Mouse (Mus musculus): ENCODE measurements around the gene Chn2. TPM values are rescaled to one million over a fixed set of nuclear protein-coding genes. Genes with fewer than 3 reads are reported as not detected.

Chn2 gene
- polyA plus RNA-seq, 1 experiment: not detected

DNA sequence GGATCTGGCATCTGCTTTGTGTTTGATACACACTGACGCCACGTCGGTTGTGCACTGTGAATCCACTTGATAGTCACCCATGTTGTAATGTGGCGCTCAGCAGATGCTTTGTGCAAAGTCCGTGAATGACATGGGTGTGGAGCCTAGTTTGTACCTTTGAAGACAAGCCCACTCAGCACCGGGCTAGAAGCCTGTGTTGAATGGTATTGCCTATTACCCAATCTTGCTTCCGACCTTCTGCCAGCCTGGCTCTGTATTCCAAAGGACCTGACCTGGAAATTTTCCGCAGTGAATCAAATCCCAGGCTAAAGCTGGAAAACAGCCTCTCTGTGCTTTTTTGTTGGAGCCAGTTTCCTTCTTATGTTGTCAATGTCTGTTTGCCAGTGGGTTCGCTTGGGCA is 197.1 kb downstream of the Chn2 start:
- no peaks in the 10 kb centered on the region for H3K4me1 ChIP-seq (ENCODE audit: control insufficient read depth)
- peaks cover 3% of the 10 kb centered on the region for H3K9me3 ChIP-seq (ENCODE audit: control insufficient read depth, low read length)
- no peak overlapping the region for H3K4me3 ChIP-seq (replicated peaks)
- no peak for TF ChIP-seq GATA1 (IDR thresholded peaks at IDR 0.05; ENCODE audit: low read length)
- no peaks in the 10 kb centered on the region for H3K27me3 ChIP-seq (ENCODE audit: control insufficient read depth)
- H3K36me3 ChIP-seq (ENCODE audit: control insufficient read depth): no peaks in the 10 kb centered on the region

DNA sequence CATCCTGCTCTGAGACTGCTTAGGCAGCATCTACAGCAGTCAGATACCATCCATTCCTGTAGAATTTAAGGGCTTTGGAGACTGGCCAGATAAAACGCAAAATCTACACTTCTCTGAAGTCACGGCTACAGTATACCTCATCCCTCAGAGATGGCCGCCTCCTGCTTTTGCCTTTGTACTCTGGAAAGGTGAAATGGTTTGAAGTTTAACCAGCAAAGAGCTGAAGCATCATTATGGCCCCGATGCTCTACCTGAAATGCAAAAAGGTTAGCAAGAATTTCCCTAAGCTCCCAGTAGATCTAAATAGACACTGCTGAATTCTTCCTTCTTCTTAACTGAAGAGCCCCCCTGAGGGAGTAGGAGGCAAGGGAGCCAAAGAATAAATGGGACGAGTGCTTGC is 202.4 kb downstream of the Chn2 start:
- no peaks in the 10 kb centered on the region for H3K27me3 ChIP-seq (ENCODE audit: control insufficient read depth)
- H3K4me1 ChIP-seq (ENCODE audit: control insufficient read depth): no peaks in the 10 kb centered on the region
- peaks cover 3% of the 10 kb centered on the region; the same call in 1 of the 2 replicates for H3K9me3 ChIP-seq (ENCODE audit: control insufficient read depth, low read length)
- no peaks in the 10 kb centered on the region for H3K36me3 ChIP-seq (ENCODE audit: control insufficient read depth)
- H3K4me3 ChIP-seq (replicated peaks): no peak overlapping the region
- TF ChIP-seq TAL1 (IDR thresholded peaks at IDR 0.05; ENCODE audit: low read length): no peak
- TF ChIP-seq GATA1 (IDR thresholded peaks at IDR 0.05; ENCODE audit: low read length): no peak

GRCm38 (mm10) chr6:54242286-54242685 is 202.9 kb downstream of the Chn2 start:
- Histone ChIP-seq H3K27me3 (ENCODE audit: control insufficient read depth) (no peaks in the 10 kb centered on the region), H3K4me1 (ENCODE audit: control insufficient read depth) (no peaks in the 10 kb centered on the region), H3K36me3 (ENCODE audit: control insufficient read depth) (no peaks in the 10 kb centered on the region), H3K9me3 (ENCODE audit: control insufficient read depth, low read length) (peaks cover 3% of the 10 kb centered on the region; the same call in 1 of the 2 replicates), H3K4me3 (replicated peaks) (no peak overlapping the region)
- TF ChIP-seq TAL1 (IDR thresholded peaks at IDR 0.05; ENCODE audit: low read length): no peak
- no peak for TF ChIP-seq GATA1 (IDR thresholded peaks at IDR 0.05; ENCODE audit: low read length)

GRCm38 (mm10) chr6:54248354-54249252 is 209.2 kb downstream of the Chn2 start:
- no peaks in the 10 kb centered on the region for H3K27me3 ChIP-seq (ENCODE audit: control insufficient read depth)
- H3K4me3 ChIP-seq (replicated peaks): no peak overlapping the region
- TF ChIP-seq GATA1 (IDR thresholded peaks at IDR 0.05; ENCODE audit: low read length): no peak
- TF ChIP-seq TAL1 (IDR thresholded peaks at IDR 0.05; ENCODE audit: low read length): no peak
- no peaks in the 10 kb centered on the region for H3K9me3 ChIP-seq (ENCODE audit: control insufficient read depth, low read length)
- no peaks in the 10 kb centered on the region for H3K4me1 ChIP-seq (ENCODE audit: control insufficient read depth)
- no peaks in the 10 kb centered on the region for H3K36me3 ChIP-seq (ENCODE audit: control insufficient read depth)

- Histone ChIP-seq H3K4me1 (ENCODE audit: control insufficient read depth) (no peaks in the 10 kb centered on the region), H3K4me3 (replicated peaks) (no peak overlapping the region), H3K27me3 (ENCODE audit: control insufficient read depth) (no peaks in the 10 kb centered on the region), H3K9me3 (ENCODE audit: control insufficient read depth, low read length) (no peaks in the 10 kb centered on the region), H3K36me3 (ENCODE audit: control insufficient read depth) (no peaks in the 10 kb centered on the region)
- TF ChIP-seq GATA1 (IDR thresholded peaks at IDR 0.05; ENCODE audit: low read length) (no peak), TAL1 (IDR thresholded peaks at IDR 0.05; ENCODE audit: low read length) (no peak)
Measured at GRCm38 (mm10) chr6:54251401-54252191, 212.2 kb downstream of the Chn2 start.

DNA sequence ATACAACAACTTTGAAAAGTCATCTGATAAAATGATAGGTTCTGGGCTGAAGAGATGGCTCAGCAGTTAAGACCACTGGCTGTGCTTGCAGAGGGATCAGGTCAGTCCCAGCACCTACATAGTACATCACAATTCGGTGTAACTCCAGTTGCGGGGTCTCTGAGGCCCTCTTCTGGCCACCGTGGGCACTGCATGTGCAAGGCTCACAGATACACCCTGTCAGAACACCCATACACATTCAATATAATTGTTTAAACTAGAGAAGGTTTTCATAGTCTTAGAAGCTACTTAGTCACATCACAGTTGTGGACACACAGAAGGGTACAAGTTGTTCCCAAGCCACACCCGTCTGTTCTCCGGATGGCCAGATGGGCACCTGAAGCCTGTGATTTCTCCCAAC is 213.9 kb downstream of the Chn2 start:
- Histone ChIP-seq H3K4me3 (replicated peaks) (no peak overlapping the region), H3K4me1 (ENCODE audit: control insufficient read depth) (no peaks in the 10 kb centered on the region), H3K36me3 (ENCODE audit: control insufficient read depth) (no peaks in the 10 kb centered on the region), H3K27me3 (ENCODE audit: control insufficient read depth) (no peaks in the 10 kb centered on the region), H3K9me3 (ENCODE audit: control insufficient read depth, low read length) (no peaks in the 10 kb centered on the region)
- TF ChIP-seq TAL1 (IDR thresholded peaks at IDR 0.05; ENCODE audit: low read length) (no peak), GATA1 (IDR thresholded peaks at IDR 0.05; ENCODE audit: low read length) (no peak)

- H3K4me1 ChIP-seq (ENCODE audit: control insufficient read depth): no peaks in the 10 kb centered on the region
Measured at GRCm38 (mm10) chr6:54253881-54254280, 214.5 kb downstream of the Chn2 start.

DNA sequence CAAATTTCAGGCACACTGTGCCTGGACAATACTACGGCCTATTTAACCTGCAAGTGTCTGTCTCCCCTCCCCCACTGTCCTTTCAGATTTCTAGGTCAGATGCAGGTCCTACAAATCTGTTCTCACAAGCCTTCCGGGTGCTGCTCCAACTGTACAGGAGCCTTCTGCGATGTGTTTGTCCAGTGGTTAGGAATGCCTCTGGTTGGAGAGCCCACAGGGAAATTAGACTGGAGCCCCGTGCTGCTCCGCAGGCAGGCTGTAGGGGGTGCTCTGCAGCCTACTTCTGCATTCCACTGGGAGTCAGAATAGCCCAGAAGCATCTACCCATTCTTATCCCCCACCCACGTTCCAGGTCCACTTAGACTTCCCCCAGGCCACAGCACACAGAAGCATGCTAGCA is 215.4 kb downstream of the Chn2 start:
- Histone ChIP-seq H3K9me3 (ENCODE audit: control insufficient read depth, low read length) (no peaks in the 10 kb centered on the region), H3K4me3 (replicated peaks) (no peak overlapping the region), H3K36me3 (ENCODE audit: control insufficient read depth) (no peaks in the 10 kb centered on the region), H3K4me1 (ENCODE audit: control insufficient read depth) (no peaks in the 10 kb centered on the region), H3K27me3 (ENCODE audit: control insufficient read depth) (no peaks in the 10 kb centered on the region)
- no peak for TF ChIP-seq TAL1 (IDR thresholded peaks at IDR 0.05; ENCODE audit: low read length)
- no peak for TF ChIP-seq GATA1 (IDR thresholded peaks at IDR 0.05; ENCODE audit: low read length)

More at GRCm38 (mm10) chr6:54253881-54254280, 214.5 kb downstream of the Chn2 start:
- Histone ChIP-seq H3K9me3 (ENCODE audit: control insufficient read depth, low read length) (no peaks in the 10 kb centered on the region), H3K36me3 (ENCODE audit: control insufficient read depth) (no peaks in the 10 kb centered on the region), H3K27me3 (ENCODE audit: control insufficient read depth) (no peaks in the 10 kb centered on the region), H3K4me3 (replicated peaks) (no peak overlapping the region)
- TF ChIP-seq TAL1 (IDR thresholded peaks at IDR 0.05; ENCODE audit: low read length) (no peak), GATA1 (IDR thresholded peaks at IDR 0.05; ENCODE audit: low read length) (no peak)

GRCm38 (mm10) chr6:54255321-54255720 is 216.0 kb downstream of the Chn2 start:
- no peak for TF ChIP-seq TAL1 (IDR thresholded peaks at IDR 0.05; ENCODE audit: low read length)
- Histone ChIP-seq H3K27me3 (ENCODE audit: control insufficient read depth) (no peaks in the 10 kb centered on the region), H3K4me1 (ENCODE audit: control insufficient read depth) (no peaks in the 10 kb centered on the region), H3K4me3 (replicated peaks) (no peak overlapping the region), H3K9me3 (ENCODE audit: control insufficient read depth, low read length) (no peaks in the 10 kb centered on the region), H3K36me3 (ENCODE audit: control insufficient read depth) (no peaks in the 10 kb centered on the region)

Measured in erythroblast, embryonic 14.5 days (primary cell).